Mouse (Mus musculus) frontal cortex, postnatal 25 days (tissue): ENCODE data around the gene Lefty2.
A peak's percentile ranks its signal among the peaks of the same experiment; 100 is the strongest.
"Not testable (repeated sequence)": the region's sequence is repeated elsewhere in the genome, so short reads cannot be mapped to it uniquely, and the experiment has no call there.

Experiments
- DNase-seq, 2 experiments: peaks; one replicate each; pipeline ENCODE4 v3.0.0; 2022; ENCODE audit warnings: low spot score in 2 of 2

Gene Lefty2

GRCm38 (mm10) chr1:180933659-180934058 lies 40.8 kb downstream of the Lefty2 start:
- DNase-seq: no peak

GRCm38 (mm10) chr1:180934467-180935419 lies 41.8 kb downstream of the Lefty2 start, which contains the start of gene Lefty1:
Gene Lefty1 (plus strand): TSS chr1:180935022.
- no peak for DNase-seq

GRCm38 (mm10) chr1:180936610-180937398 lies 43.9 kb downstream of the Lefty2 start:
- not testable (repeated sequence) for DNase-seq

GRCm38 (mm10) chr1:180937631-180938030 lies 44.7 kb downstream of the Lefty2 start:
- not testable (repeated sequence) for DNase-seq

- not testable (repeated sequence) for DNase-seq
These were observed 45.9 kb downstream of the Lefty2 start for GRCm38 (mm10) chr1:180938781-180939180.

- DNase-seq: no peak
These were observed 48.0 kb downstream of the Lefty2 start for GRCm38 (mm10) chr1:180940776-180941460.

- DNase-seq: no peak
These were observed 48.8 kb downstream of the Lefty2 start for GRCm38 (mm10) chr1:180941726-180942125.

- DNase-seq: peak; percentile 13 to 21
These were observed 49.5 kb downstream of the Lefty2 start, which contains the start of gene Tmem63a for GRCm38 (mm10) chr1:180942166-180943031. Gene Tmem63a (plus strand): TSS chr1:180942344.

GRCm38 (mm10) chr1:180943032-180943644 lies 50.2 kb downstream of the Lefty2 start:
- DNase-seq: no peak

- DNase-seq: no peak
These were observed 51.0 kb downstream of the Lefty2 start for GRCm38 (mm10) chr1:180943896-180944295.

- DNase-seq: no peak
These were observed 51.6 kb downstream of the Lefty2 start for GRCm38 (mm10) chr1:180944553-180944952.

- DNase-seq: no peak
These were observed 52.4 kb downstream of the Lefty2 start for GRCm38 (mm10) chr1:180945001-180945980.

GRCm38 (mm10) chr1:180946448-180946847 lies 53.5 kb downstream of the Lefty2 start:
- no peak for DNase-seq
